Mouse (Mus musculus): ENCODE measurements around the gene Wbp4.

Wbp4 gene

DNA sequence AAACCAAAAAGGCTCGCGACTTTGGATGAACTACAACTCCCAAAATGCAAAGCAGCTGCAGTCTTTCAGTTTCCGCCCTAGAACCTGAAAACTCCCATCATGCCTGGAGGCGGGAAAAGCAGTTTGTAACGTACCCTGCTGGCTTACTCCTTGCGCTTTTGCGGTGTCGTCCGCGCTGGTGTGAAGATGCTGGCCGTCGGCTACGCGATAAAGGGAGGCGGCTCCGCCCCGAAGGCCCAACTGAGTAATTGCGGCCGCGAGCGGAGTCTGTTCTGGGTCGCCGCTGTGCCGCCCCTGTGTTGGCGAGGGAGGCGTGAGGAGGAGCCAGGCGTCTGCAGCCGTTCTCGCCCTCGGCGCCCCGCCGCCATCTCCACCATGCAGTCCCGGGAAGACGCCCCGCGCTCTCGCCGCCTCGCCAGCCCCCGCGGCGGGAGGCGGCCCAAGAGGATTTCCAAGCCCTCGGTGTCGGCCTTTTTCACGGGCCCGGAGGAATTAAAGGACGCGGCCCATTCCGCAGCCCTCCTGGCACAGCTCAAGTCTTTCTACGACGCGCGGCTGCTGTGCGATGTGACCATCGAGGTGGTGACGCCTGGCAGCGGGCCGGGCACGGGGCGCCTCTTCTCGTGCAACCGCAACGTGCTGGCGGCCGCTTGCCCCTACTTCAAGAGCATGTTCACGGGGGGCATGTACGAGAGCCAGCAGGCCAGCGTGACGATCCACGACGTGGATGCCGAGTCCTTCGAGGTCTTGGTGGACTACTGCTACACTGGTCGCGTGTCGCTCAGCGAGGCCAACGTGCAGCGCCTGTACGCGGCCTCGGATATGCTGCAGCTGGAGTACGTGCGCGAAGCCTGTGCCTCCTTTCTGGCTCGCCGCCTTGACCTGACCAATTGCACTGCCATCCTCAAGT lies 29.4 kb downstream of the Wbp4 start, which contains the start of gene Kbtbd6:
Gene Kbtbd6, plus strand, starts transcription at position 155 of the 910 bp plus-strand sequence.
- DNase-seq = peak; percentile 59

DNA sequence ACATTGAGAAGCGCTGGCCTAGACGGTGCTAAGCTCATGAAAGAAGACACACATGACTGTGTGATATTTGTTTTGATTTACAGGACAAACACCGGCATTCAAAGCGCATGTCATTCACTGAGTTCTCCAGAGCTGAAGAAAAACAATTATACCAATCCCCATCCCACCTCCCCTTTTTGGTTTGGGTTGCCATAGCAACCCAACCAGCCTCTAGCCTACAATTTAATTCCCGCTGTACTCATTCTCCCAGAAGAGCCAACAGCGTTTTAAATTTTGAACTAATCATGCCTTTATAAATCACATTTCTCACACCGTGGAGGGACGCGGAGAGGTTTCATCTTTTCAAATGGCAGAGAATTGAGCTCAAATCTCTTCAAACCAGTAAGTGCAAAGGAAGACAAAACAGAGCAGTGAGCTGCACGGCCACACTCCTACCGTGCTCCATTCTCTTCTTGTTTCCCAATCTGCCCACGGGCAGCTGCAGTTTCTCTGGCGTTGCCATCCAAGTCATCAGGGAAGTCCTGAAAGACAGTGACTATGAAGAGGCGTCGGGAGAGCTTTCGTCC lies 36.2 kb downstream of the Wbp4 start:
- no peak for DNase-seq

DNA sequence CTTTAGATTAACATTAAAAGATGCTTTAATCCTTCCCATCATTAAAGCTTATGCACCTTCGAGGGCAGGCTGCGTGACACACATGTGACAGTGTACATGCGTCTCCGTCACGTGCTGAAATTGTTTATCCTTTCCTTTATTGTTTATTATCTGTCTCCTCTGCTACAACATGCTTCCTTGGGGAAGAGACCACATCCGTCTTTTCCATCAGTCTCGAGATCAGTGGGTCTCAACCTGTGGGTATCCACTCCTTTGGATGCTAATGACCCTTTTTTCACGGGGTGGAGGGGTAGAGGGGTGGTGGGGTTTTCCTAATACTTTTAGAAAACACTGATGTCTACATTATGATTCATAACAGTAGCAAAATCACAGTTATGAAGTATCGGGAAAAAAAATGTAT lies 36.7 kb downstream of the Wbp4 start:
- no peak for DNase-seq

DNA sequence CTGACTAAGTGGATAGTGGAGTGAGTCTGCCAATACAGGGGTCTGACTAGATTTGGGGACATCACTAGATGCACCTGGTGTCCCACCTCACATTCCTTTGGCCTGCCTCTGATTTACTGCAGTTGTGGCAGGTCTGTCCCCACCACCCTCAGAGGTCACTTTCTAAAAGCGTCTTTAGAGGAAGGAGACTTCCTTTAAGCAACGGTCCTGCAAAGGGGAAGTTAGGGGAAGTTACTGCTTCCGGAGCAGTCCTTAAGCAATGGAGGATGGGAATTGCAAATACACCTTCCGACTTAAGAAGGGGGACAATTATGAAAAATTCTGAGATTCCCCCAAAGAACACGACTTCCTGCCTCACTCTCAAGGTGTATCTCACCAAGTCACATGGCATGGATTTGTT lies 39.9 kb downstream of the Wbp4 start:
- DNase-seq = no peak

DNA sequence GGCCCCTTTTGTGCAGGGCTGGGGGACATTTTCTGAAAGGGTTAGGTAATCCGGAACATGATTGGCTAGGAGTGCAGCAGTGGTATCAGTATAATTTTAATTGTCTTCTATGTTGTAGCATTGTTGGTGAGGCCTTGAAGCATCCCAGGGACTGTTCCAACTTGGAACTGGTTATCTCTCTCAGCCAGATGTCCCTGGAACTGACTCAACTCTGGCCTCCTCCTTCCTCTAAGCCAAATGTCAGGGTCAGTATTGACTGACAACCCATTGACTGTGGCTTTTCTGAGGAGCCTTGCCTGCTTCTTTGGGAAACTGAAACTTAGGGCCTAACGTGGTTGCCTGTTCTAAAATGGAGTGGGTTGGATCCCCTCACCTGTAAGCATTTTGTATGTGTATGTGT lies 40.7 kb downstream of the Wbp4 start:
- DNase-seq = no peak

DNA sequence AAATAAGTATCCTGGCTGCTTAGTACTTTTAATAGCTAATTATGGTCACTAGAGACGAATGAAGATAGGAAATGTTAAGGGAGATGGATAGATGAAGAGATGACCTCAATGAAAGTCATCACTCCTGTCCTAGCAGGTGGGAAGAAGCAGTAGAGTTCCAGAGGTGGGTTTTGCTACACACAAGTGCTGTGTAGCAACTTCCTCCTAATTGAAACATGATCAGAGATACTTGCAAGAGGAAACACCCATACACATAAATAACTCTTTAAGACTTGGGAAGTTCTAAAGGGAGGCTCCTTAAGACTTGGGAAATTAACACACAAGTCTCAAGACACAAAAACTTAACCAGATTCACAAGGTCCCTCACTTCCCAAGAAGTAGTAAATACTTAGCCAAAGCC lies 47.3 kb downstream of the Wbp4 start:
- DNase-seq = no peak

DNA sequence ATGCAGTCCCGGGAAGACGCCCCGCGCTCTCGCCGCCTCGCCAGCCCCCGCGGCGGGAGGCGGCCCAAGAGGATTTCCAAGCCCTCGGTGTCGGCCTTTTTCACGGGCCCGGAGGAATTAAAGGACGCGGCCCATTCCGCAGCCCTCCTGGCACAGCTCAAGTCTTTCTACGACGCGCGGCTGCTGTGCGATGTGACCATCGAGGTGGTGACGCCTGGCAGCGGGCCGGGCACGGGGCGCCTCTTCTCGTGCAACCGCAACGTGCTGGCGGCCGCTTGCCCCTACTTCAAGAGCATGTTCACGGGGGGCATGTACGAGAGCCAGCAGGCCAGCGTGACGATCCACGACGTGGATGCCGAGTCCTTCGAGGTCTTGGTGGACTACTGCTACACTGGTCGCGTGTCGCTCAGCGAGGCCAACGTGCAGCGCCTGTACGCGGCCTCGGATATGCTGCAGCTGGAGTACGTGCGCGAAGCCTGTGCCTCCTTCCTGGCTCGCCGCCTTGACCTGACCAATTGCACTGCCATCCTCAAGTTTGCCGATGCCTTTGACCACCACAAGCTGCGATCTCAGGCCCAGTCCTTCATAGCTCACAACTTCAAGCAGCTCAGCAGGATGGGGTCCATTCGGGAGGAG lies 54.5 kb downstream of the Wbp4 start:
- peak; percentile 23 for DNase-seq

DNA sequence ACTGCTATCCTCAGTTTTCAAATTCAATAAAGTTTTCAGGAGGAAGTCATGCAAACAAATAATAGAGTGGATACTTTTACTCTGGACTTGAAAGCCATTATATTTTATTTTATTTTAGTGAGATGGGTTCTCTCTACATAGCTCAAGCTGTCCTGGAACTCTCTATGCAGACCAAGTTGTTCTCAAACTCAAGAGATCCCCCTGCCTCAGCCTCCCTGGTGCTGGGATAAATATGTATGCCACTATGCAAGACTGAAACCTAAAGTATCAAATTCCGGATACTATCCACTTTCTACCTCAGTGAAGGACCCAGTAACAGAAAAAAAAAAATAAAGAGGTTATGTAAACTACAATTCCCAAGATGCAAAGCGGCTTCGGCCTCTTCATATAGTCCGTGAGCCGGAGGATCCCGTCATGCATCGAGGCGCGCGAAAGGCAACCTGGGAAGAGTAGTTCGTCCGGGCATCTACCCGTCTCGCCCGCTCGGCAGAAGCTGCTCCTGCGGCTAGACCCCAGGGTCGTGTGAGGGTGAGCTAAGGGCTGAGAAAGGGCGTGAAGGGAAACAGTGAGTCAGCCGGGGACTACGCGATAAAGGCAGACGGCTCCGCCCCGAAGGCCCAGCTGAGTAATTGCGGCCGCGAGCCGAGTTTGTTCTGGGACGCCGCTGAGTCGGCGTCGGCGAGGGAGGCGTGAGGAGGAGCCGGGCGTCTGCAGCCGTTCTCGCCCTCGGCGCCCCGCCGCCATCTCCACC lies 55.2 kb downstream of the Wbp4 start, which contains the start of gene Kbtbd7:
Gene Kbtbd7, plus strand, starts transcription at position 533 of the 751 bp plus-strand sequence.
- DNase-seq = peak; percentile 84

DNA sequence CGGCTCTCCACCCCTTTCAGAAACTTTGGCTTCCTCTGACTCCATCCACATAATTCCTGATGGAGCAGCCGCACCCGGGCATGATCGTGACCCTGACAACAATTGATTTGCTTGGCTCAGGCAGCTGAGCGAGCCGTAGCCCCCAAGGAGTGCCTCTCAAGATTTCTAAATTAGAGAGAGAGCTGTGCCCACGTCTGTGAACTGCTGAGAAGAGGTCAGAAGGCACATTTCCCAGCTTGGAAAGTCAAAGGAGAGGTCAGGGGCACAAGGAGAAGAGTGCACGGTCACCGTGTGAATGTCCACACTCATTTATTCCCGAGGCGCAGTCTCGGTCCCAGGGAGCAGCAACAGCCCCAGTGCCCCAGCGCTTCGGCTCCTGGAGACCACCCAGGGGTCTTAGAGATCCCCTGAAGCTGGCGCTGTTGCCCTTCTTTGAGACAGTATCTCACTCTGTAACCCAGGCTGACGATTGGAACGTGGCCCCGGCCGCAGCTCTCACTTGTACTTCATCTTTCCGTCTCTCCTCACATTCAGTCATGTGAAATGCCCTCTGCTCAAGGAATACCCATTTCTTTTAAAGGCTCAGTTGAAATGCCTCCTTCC lies 61.1 kb downstream of the Wbp4 start:
- no peak for DNase-seq

DNA sequence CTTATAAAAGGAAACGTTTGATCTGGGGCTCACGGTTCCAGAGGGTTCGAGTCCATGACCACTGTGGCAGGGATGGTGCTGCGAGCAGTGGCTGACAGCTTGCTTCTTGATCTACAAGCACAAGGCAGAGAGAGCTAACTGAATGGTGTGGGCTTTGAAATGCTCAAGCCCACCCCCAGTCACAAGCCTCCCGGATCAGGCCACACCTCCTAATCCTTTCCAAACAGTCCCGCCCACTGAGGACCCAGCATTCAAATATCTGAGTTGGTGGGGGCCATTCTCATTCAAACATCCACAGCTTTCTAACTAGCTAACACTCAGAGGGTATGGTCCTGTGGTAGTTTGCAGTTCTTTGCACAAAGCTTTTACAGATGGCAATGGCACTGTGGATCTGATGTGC lies 68.2 kb downstream of the Wbp4 start:
- no peak for DNase-seq

DNA sequence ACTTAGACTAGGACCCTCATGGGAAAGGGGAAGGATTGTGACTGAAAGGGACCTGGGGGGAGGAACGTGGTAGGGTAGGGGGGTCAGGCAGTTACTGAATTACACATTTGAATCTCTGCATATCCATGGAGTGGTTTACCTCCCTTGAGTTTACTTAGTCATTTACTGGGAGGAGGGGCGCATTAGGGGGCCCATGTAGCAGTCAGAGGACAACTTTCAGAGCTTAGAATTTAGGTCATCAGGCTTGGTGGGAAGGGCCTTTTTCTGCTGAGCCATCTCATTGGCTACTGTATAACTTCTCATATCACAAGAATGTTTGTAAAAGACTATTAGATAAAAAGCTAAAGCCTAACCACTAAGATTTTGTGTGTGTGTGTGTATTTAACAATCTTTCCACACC lies 70.7 kb downstream of the Wbp4 start:
- no peak for DNase-seq

Data from cerebellum, adult 11 months (tissue).